ENCODE assay signal across 9 mouse cellular contexts in genomic region chr8:127588313-127588712, GRCm38 (mm10).
DNase-seq lines count a peak whose midpoint lies in the region; ATAC-seq lines count a peak whose summit lies in the region.
"Had no signal": no experiment of that assay in that cellular context is flagged by ENCODE, and none has a peak within 500 bp of the region (broad histone marks: within the 10 kb centered on the region; RNA-seq: fewer than 3 reads in every experiment).

No protein-coding gene starts in this region.

- H3K27me3 ChIP-seq in heart, embryonic 12.5 days (replicated peaks): no peaks in the 10 kb centered on the region
- H3K27me3 ChIP-seq: neural tube, embryonic 13.5 days had no signal

- no peak overlapping the region for H3K9ac ChIP-seq in heart, embryonic 12.5 days
- H3K9ac ChIP-seq: neural tube, embryonic 13.5 days had no signal

- ATAC-seq in heart, embryonic 12.5 days (ENCODE audit: insufficient number of reproducible peaks, low FRiP score): no peak
- no peak for ATAC-seq in monocyte, adult 5-6 weeks (replicated peaks; ENCODE audit: insufficient number of reproducible peaks, low FRiP score, low TSS enrichment, poor library complexity, severe bottlenecking)

- 72% methylated on average over 4 of the region's 4 CpGs for WGBS in heart, embryonic 12.5 days

- H3K4me2 ChIP-seq in heart, embryonic 12.5 days: no peak overlapping the region
- H3K4me2 ChIP-seq: neural tube, embryonic 13.5 days had no signal

- no peak overlapping the region for H3K4me3 ChIP-seq in heart, embryonic 12.5 days
- H3K4me3 ChIP-seq: neural tube, embryonic 13.5 days had no signal

- DNase-seq in heart, adult 8-10 months (ENCODE audit: low spot score): peak; percentile 6
- peak; percentile 32 for DNase-seq in urinary bladder, postnatal 14 days (ENCODE audit: low spot score)
- no peak for DNase-seq in urinary bladder, postnatal 36 days (ENCODE audit: low spot score in 2 of 2)
- peak; percentile 57 to 63 for DNase-seq in cerebellum, postnatal 10 days
- DNase-seq in lung, postnatal 14 days: peak; percentile 63
- no peak for DNase-seq in left cerebral cortex, adult 11 months (ENCODE audit: low spot score)

- no peak overlapping the region for H3K27ac ChIP-seq in heart, embryonic 12.5 days (ENCODE audit: poor library complexity, severe bottlenecking)
- H3K27ac ChIP-seq: neural tube, embryonic 13.5 days had no signal

- H3K9me3 ChIP-seq in heart, embryonic 12.5 days (replicated peaks): no peaks in the 10 kb centered on the region
- H3K9me3 ChIP-seq: neural tube, embryonic 13.5 days had no signal

- peaks cover 22% of the 10 kb centered on the region for H3K4me1 ChIP-seq in heart, embryonic 12.5 days (replicated peaks)
- H3K4me1 ChIP-seq: neural tube, embryonic 13.5 days had no signal

- H3K36me3 ChIP-seq in heart, embryonic 12.5 days: no peaks in the 10 kb centered on the region
- H3K36me3 ChIP-seq: neural tube, embryonic 13.5 days had no signal

Comparison
In these comparisons a context has a peak if more than half of its experiments do, and no peak if none do; other contexts are left out.
1. DNase-seq: peak in heart, adult 8-10 months (single experiment), urinary bladder, postnatal 14 days (single experiment), cerebellum, postnatal 10 days (2 of 2) and lung, postnatal 14 days (single experiment); none in urinary bladder, postnatal 36 days (0 of 2) and left cerebral cortex, adult 11 months (single experiment).